Mouse (Mus musculus): ENCODE measurements around the gene 1700008P02Rik. TPM values are rescaled to one million over a fixed set of nuclear protein-coding genes. Genes with fewer than 3 reads are reported as not detected.

The 1700008P02Rik gene
- not detected for polyA plus RNA-seq (2012; fragmentation: generic; extraction: Trizol)

DNA sequence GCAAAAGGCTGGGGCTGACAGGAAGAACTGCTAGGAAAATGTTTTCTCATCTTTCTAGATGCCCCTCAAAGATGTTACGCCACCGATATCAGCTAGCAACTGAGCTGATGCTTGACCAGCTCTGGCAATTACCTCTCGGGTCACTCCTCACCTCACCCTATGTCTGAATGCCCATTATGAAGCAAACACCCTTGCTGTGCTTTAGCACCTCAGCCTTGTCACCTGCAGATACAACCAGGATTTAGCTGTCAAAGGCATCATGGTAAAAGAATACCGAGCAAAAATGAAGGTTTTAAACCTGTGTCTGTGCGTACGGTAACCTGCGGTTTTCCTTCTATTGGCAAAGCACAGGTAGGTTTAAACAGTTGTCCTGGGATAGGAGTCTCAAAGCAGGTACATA, at the start of gene 1700008P02Rik:
Gene 1700008P02Rik, minus strand, starts transcription at position 101 of the 400 bp plus-strand sequence.

